Mouse (Mus musculus) spleen, adult 2 months (tissue): ENCODE results near the gene Gaa.

ENCODE experiments used
- CTCF ChIP-seq: fragments of 200-500 bp; IDR thresholded peaks from 2 replicates; pipeline ENCODE4 v1.5.1; 2011; ENCODE audit warnings: mild to moderate bottlenecking, inconsistent platforms; ENCODE audit not compliant: insufficient read depth, insufficient read length, insufficient replicate concordance; ENCODE audit errors: extremely low read depth
- POLR2A ChIP-seq: fragments of 200-500 bp; IDR thresholded peaks from 2 replicates; pipeline ENCODE4 v1.6.1; 2011; ENCODE audit warnings: low read depth, low read length, inconsistent platforms

DNA sequence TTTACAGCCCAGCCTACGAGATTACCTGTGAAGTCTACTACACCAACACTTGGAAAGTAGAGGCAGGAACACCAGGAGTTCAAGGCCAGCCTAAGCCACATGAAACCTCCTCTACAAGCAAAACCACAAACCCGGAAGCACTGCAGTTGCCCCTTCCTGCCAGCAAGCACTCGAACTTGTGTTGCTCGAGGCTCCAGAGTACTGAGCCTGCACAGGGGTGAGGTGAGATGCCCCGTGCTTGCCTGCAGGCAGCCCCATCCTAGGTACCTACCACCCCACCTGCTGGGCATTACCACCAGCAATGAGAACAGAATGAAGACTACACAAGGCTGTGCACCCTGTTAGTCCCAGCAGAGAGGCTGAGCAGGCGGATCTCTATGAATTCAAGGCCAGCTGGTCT is 30.3 kb downstream of the Gaa start:
- TF ChIP-seq CTCF (no peak), POLR2A (no peak)
